Mouse (Mus musculus) thymus, postnatal 10 days (tissue): ENCODE measurements around the gene Olfr799.

Experiments used
- DNase-seq, 2 experiments: peaks; one replicate each; pipeline ENCODE4 v3.0.0; 2021; ENCODE audit warnings: low spot score in 2 of 2

Gene Olfr799

GRCm38 (mm10) chr10:129637184-129637583, at the start of gene Olfr799:
Gene Olfr799 (plus strand): TSS chr10:129637484.
- DNase-seq = no peak

DNA sequence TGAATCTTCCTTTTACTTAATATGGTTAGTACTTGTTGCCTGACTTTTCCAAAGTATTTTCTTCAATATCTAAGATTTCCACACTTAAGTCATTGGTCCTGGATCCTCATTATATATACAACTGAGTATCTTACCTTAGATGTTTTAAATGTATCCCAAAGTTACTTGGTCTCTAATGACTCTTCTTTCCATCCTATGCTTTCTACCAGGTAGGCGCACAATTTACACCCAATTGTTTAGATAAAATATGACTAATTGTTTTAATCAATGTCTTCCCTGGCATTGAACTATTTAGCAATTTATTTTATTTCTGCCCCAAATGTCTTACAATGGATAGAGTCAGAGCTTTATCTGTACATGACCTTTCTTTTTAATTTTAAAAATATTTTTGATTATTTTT, 24.8 kb upstream of the Olfr799 start, which contains the start of gene Olfr796:
TSS of gene Olfr796 (minus strand) at position 101 of the 400 bp plus-strand sequence.
- no peak for DNase-seq

GRCm38 (mm10) chr10:129621724-129622123, 15.6 kb upstream of the Olfr799 start:
- DNase-seq = no peak

GRCm38 (mm10) chr10:129623251-129623650, 14.0 kb upstream of the Olfr799 start:
- DNase-seq = no peak

- DNase-seq = no peak
These were observed 9.4 kb upstream of the Olfr799 start, which contains the start of gene Olfr798 for GRCm38 (mm10) chr10:129627834-129628233. Gene Olfr798 (minus strand): TSS chr10:129627934.

- no peak for DNase-seq
These were observed 14.5 kb downstream of the Olfr799 start for GRCm38 (mm10) chr10:129651763-129652162.

GRCm38 (mm10) chr10:129657394-129657793, 20.1 kb downstream of the Olfr799 start, which contains the start of gene Olfr800:
Gene Olfr800 (plus strand): TSS chr10:129657694.
- DNase-seq = no peak

DNA sequence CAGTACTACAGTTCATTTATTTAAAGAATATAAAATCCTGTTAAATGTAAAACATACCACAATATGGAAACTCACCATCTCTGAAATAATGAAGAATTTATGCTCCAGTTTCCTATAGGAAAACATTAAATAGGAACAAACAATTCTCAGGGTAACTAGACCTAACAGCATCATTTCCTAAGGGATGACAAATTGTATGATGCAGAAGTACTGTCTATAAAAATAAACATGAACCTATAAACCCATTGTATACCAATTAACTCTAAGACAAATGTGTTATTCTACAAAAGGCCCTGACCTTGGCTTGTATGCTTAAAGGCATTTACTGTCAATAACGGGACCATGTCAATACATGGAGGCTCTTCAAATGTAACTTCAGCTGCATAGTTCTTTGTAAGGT, 36.5 kb downstream of the Olfr799 start, which contains the start of gene Olfr801:
TSS of gene Olfr801 (minus strand) at position 101 of the 400 bp plus-strand sequence.
- DNase-seq = no peak

- no peak for DNase-seq
These were observed 50.8 kb downstream of the Olfr799 start, which contains the start of gene Olfr802 for GRCm38 (mm10) chr10:129688069-129688468. Gene Olfr802 (minus strand): TSS chr10:129688169.

DNA sequence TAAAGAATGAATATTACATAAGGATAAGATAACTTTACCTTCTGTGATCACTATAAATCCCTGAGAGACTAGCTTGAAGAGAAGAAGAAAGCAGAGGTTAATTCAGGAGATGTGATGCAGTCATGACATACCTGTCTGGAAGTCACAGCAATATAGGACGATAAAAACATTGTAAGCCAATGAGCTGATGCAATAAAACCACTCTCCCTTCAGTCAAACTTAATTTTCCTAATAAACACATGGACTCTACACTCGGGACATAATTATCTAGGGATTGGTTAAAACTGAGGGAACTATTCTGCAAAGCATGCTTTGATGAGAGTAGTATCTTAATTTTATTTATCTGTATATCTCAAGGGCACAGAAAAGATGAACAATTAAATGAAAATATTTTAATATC, 56.9 kb downstream of the Olfr799 start, which contains the start of gene Olfr803:
TSS of gene Olfr803 (minus strand) at position 101 of the 400 bp plus-strand sequence.
- DNase-seq = no peak
